Mouse (Mus musculus) MEL (cell line): Measurements from ENCODE around the gene Tex10. TPM values are rescaled to one million over a fixed set of nuclear protein-coding genes. Genes with fewer than 3 reads are reported as not detected.

Source experiments
- DNase-seq: peaks from one replicate; pipeline ENCODE4 v3.0.0; 2011; ENCODE audit warnings: low read depth, low spot score
- H3K27ac ChIP-seq: 2 replicates; pipeline ENCODE4 v1.5.1; 2012; ENCODE audit warnings: low read depth, mild to moderate bottlenecking, control low read depth, low read length, moderate library complexity; ENCODE audit not compliant: control insufficient read depth
- H3K27me3 ChIP-seq, 2 experiments: fragments of 150-350 bp in 1 of 2; sonication (generic) in 1 of 2; 2 replicates each; pipeline ENCODE4 v1.6.1; 2012; ENCODE audit warnings: low read length in 2 of 2, mild to moderate bottlenecking in 2 of 2, improper control_type of control experiment in 1 of 2, moderate library complexity in 1 of 2; ENCODE audit not compliant: insufficient read depth in 2 of 2, control insufficient read depth in 1 of 2
- H3K36me3 ChIP-seq, 2 experiments: 2 replicates each; pipeline ENCODE4 v1.6.1; 2012 to 2014; ENCODE audit warnings: low read length in 2 of 2, improper control_type of control experiment in 1 of 2, inconsistent platforms in 1 of 2, mild to moderate bottlenecking in 1 of 2; ENCODE audit not compliant: insufficient read depth in 2 of 2, control insufficient read depth in 1 of 2
- H3K4me1 ChIP-seq, 2 experiments: fragments of 150-350 bp in 1 of 2; sonication (generic) in 1 of 2; 2 replicates each; pipeline ENCODE4 v1.6.1; 2012; ENCODE audit warnings: low read length in 2 of 2, improper control_type of control experiment in 1 of 2, mild to moderate bottlenecking in 1 of 2; ENCODE audit not compliant: insufficient read depth in 2 of 2, control insufficient read depth in 1 of 2
- H3K4me3 ChIP-seq, 2 experiments: fragments of 150-350 bp in 1 of 2; sonication (generic) in 1 of 2; 2 replicates each; pipeline ENCODE4 v1.5.1; 2012; ENCODE audit warnings: low read depth in 2 of 2, low read length in 2 of 2, mild to moderate bottlenecking in 2 of 2, moderate library complexity in 2 of 2, control low read depth in 1 of 2, improper control_type of control experiment in 1 of 2; ENCODE audit not compliant: control insufficient read depth in 1 of 2, insufficient read depth in 1 of 2
- H3K79me2 ChIP-seq: 2 replicates; pipeline ENCODE4 v1.6.1; 2012; ENCODE audit warnings: mild to moderate bottlenecking, low read length, moderate library complexity; ENCODE audit not compliant: control insufficient read depth, poor library complexity, insufficient read depth
- H3K9ac ChIP-seq: 2 replicates; pipeline ENCODE4 v1.6.1; 2012; ENCODE audit warnings: low read depth, mild to moderate bottlenecking, control low read depth, low read length, moderate library complexity; ENCODE audit not compliant: control insufficient read depth, poor library complexity, severe bottlenecking
- H3K9me3 ChIP-seq: fragments of 150-350 bp; sonication (generic); replicated peaks from 2 replicates; pipeline ENCODE4 v1.6.1; 2012; ENCODE audit warnings: mild to moderate bottlenecking, low read length, improper control_type of control experiment, moderate library complexity; ENCODE audit not compliant: insufficient read depth
- BHLHE40 ChIP-seq: IDR thresholded peaks from 2 replicates; pipeline ENCODE4 v1.6.1; 2012; ENCODE audit warnings: low read depth, mild to moderate bottlenecking, inconsistent platforms, low read length, improper control_type of control experiment, borderline replicate concordance
- CHD1 ChIP-seq: IDR thresholded peaks from 2 replicates; pipeline ENCODE4 v1.6.1; 2012; ENCODE audit warnings: low read depth, mild to moderate bottlenecking, inconsistent platforms, low read length, improper control_type of control experiment
- CHD2 ChIP-seq: IDR thresholded peaks from 2 replicates; pipeline ENCODE4 v1.6.1; 2011; ENCODE audit warnings: low read length, improper control_type of control experiment
- CTCF ChIP-seq, 3 experiments: IDR thresholded peaks in 2 of 3; conservative IDR thresholded peaks in 1 of 3; 2 replicates each; pipeline ENCODE4 v1.5.1; 2011 to 2012; ENCODE audit warnings: low read length in 3 of 3, low read depth in 2 of 3, mild to moderate bottlenecking in 2 of 3, improper control_type of control experiment in 1 of 3, inconsistent platforms in 1 of 3, mixed read lengths in 1 of 3, moderate library complexity in 1 of 3; ENCODE audit not compliant: control insufficient read depth in 1 of 3, insufficient read depth in 1 of 3, poor library complexity in 1 of 3, severe bottlenecking in 1 of 3
- E2F4 ChIP-seq: IDR thresholded peaks from 2 replicates; pipeline ENCODE4 v1.6.1; 2011; ENCODE audit warnings: low read depth, low read length, improper control_type of control experiment, borderline replicate concordance
- ELF1 ChIP-seq: IDR thresholded peaks from 2 replicates; pipeline ENCODE4 v1.6.1; 2014; ENCODE audit warnings: low read depth, mild to moderate bottlenecking, inconsistent platforms, low read length, improper control_type of control experiment, moderate library complexity
- EP300 ChIP-seq, 2 experiments: IDR thresholded peaks; 2 replicates each; pipeline ENCODE4 v1.6.1; 2011; ENCODE audit warnings: improper control_type of control experiment in 2 of 2, low read length in 2 of 2, low read depth in 1 of 2, mild to moderate bottlenecking in 1 of 2
- ETS1 ChIP-seq: IDR thresholded peaks from 2 replicates; pipeline ENCODE4 v1.6.1; 2012; ENCODE audit warnings: low read depth, mild to moderate bottlenecking, inconsistent platforms, low read length, improper control_type of control experiment, moderate library complexity
- GATA1 ChIP-seq: IDR thresholded peaks from 2 replicates; pipeline ENCODE4 v1.6.1; 2011; ENCODE audit warnings: low read depth, low read length, improper control_type of control experiment
- MAFK ChIP-seq: IDR thresholded peaks from 2 replicates; pipeline ENCODE4 v1.6.1; 2011; ENCODE audit warnings: low read depth, mild to moderate bottlenecking, low read length, improper control_type of control experiment, borderline replicate concordance
- MAX ChIP-seq: IDR thresholded peaks from 2 replicates; pipeline ENCODE4 v1.6.1; 2011; ENCODE audit warnings: low read length, improper control_type of control experiment
- MAZ ChIP-seq: IDR thresholded peaks from 2 replicates; pipeline ENCODE4 v1.6.1; 2012; ENCODE audit warnings: low read depth, mild to moderate bottlenecking, inconsistent platforms, low read length, improper control_type of control experiment
- MEF2A ChIP-seq: IDR thresholded peaks from 2 replicates; pipeline ENCODE4 v1.6.1; 2014; ENCODE audit warnings: low read depth, mild to moderate bottlenecking, inconsistent platforms, low read length, improper control_type of control experiment; ENCODE audit not compliant: poor library complexity, insufficient replicate concordance, severe bottlenecking; ENCODE audit errors: extremely low read depth
- MXI1 ChIP-seq: IDR thresholded peaks from 2 replicates; pipeline ENCODE4 v1.6.1; 2011; ENCODE audit warnings: mild to moderate bottlenecking, low read depth, low read length, improper control_type of control experiment
- MYB ChIP-seq: IDR thresholded peaks from 2 replicates; pipeline ENCODE4 v1.6.1; 2011; ENCODE audit warnings: mild to moderate bottlenecking, low read depth, low read length, improper control_type of control experiment
- MYC ChIP-seq: IDR thresholded peaks from 2 replicates; pipeline ENCODE4 v1.6.1; 2011; ENCODE audit warnings: low read depth, mild to moderate bottlenecking, low read length, improper control_type of control experiment, moderate library complexity
- NELFE ChIP-seq: IDR thresholded peaks from 2 replicates; pipeline ENCODE4 v1.6.1; 2011; ENCODE audit warnings: low read depth, low read length, improper control_type of control experiment
- NRF1 ChIP-seq: IDR thresholded peaks from 2 replicates; pipeline ENCODE4 v1.6.1; 2014; ENCODE audit warnings: low read depth, mild to moderate bottlenecking, inconsistent platforms, low read length, improper control_type of control experiment, moderate library complexity; ENCODE audit not compliant: poor library complexity, insufficient read depth, severe bottlenecking
- POLR2A ChIP-seq, 2 experiments: IDR thresholded peaks; 2 replicates each; pipeline ENCODE4 v1.6.1; 2011 to 2012; ENCODE audit warnings: low read length in 2 of 2, mild to moderate bottlenecking in 2 of 2, control low read depth in 1 of 2, improper control_type of control experiment in 1 of 2, low read depth in 1 of 2, moderate library complexity in 1 of 2; ENCODE audit not compliant: control insufficient read depth in 1 of 2, insufficient read depth in 1 of 2, poor library complexity in 1 of 2
- POLR2AphosphoS2 ChIP-seq: IDR thresholded peaks from 2 replicates; pipeline ENCODE4 v1.6.1; 2011; ENCODE audit warnings: low read length, improper control_type of control experiment
- POLR2AphosphoS5 ChIP-seq: IDR thresholded peaks from 2 replicates; pipeline ENCODE4 v1.6.1; 2012; ENCODE audit warnings: low read depth, borderline replicate concordance, mild to moderate bottlenecking, inconsistent platforms, low read length, moderate library complexity, mixed read lengths
- RAD21 ChIP-seq: IDR thresholded peaks from 2 replicates; pipeline ENCODE4 v1.6.1; 2011; ENCODE audit warnings: mild to moderate bottlenecking, low read depth, low read length, improper control_type of control experiment
- RCOR1 ChIP-seq: IDR thresholded peaks from 2 replicates; pipeline ENCODE4 v1.6.1; 2012; ENCODE audit warnings: low read depth, mild to moderate bottlenecking, inconsistent platforms, low read length, improper control_type of control experiment
- SIN3A ChIP-seq: IDR thresholded peaks from 2 replicates; pipeline ENCODE4 v1.6.1; 2012; ENCODE audit warnings: low read length, improper control_type of control experiment, inconsistent platforms
- SMC3 ChIP-seq: IDR thresholded peaks from 2 replicates; pipeline ENCODE4 v1.6.1; 2011; ENCODE audit warnings: low read depth, low read length, improper control_type of control experiment
- TAL1 ChIP-seq: IDR thresholded peaks from 2 replicates; pipeline ENCODE4 v1.6.1; 2012; ENCODE audit warnings: mild to moderate bottlenecking, inconsistent platforms, low read length, moderate library complexity, mixed read lengths
- TBP ChIP-seq: IDR thresholded peaks from 2 replicates; pipeline ENCODE4 v1.8.0; 2011; ENCODE audit warnings: low read depth, low read length, improper control_type of control experiment
- TCF12 ChIP-seq: IDR thresholded peaks from 2 replicates; pipeline ENCODE4 v1.6.1; 2014; ENCODE audit warnings: low read depth, mild to moderate bottlenecking, inconsistent platforms, low read length, improper control_type of control experiment, moderate library complexity
- UBTF ChIP-seq: IDR thresholded peaks from 2 replicates; pipeline ENCODE4 v1.6.1; 2012; ENCODE audit warnings: low read depth, mild to moderate bottlenecking, inconsistent platforms, low read length, improper control_type of control experiment, moderate library complexity, borderline replicate concordance; ENCODE audit not compliant: insufficient read depth
- USF1 ChIP-seq: IDR thresholded peaks from 2 replicates; pipeline ENCODE4 v1.6.1; 2014; ENCODE audit warnings: low read depth, mild to moderate bottlenecking, inconsistent platforms, low read length, improper control_type of control experiment, moderate library complexity
- USF2 ChIP-seq, 2 experiments: IDR thresholded peaks; 2 replicates each; pipeline ENCODE4 v1.6.1; 2011 to 2012; ENCODE audit warnings: improper control_type of control experiment in 2 of 2, low read length in 2 of 2, borderline replicate concordance in 1 of 2, inconsistent platforms in 1 of 2, low read depth in 1 of 2, mild to moderate bottlenecking in 1 of 2; ENCODE audit not compliant: insufficient read depth in 1 of 2
- ZC3H11A ChIP-seq: IDR thresholded peaks from 2 replicates; pipeline ENCODE4 v1.6.1; 2012; ENCODE audit warnings: low read depth, mild to moderate bottlenecking, inconsistent platforms, low read length, improper control_type of control experiment
- ZMIZ1 ChIP-seq: IDR thresholded peaks from 2 replicates; pipeline ENCODE4 v1.6.1; 2012; ENCODE audit warnings: low read depth, mild to moderate bottlenecking, inconsistent platforms, low read length, improper control_type of control experiment, moderate library complexity
- ZNF384 ChIP-seq: IDR thresholded peaks from 2 replicates; pipeline ENCODE4 v1.6.1; 2012; ENCODE audit warnings: low read depth, mild to moderate bottlenecking, inconsistent platforms, low read length, improper control_type of control experiment
- polyA plus RNA-seq, 2 experiments: library from polyadenylated mRNA; stranded (reverse) in 1 of 2; unstranded in 1 of 2; fragments of >175 nt in 1 of 2; fragments of >200 nt in 1 of 2; gene quantifications; 2 replicates each; pipeline versions ENCODE4 v1.2.1 to v1.2.4; 2012; ENCODE audit warnings: low replicate concordance in 2 of 2, low read depth in 1 of 2; ENCODE audit not compliant: insufficient read length in 2 of 2, insufficient read depth in 1 of 2, missing spikeins in 1 of 2
- total RNA-seq: library from RNA; depleted of rRNA; stranded (reverse); fragments of 300-350 nt; gene quantifications from 2 replicates; pipeline ENCODE4 v1.2.3, GENCODE M21; 2012; rRNA removed

Tex10 gene
- 51.6 and 52.5 TPM in 2 replicates for total RNA-seq
- polyA plus RNA-seq, result 100 to 1,000 TPM in 1 of 2 experiments, 10 to 100 TPM in 1; 41.9 to 184 TPM

- peaks cover 33% of the 10 kb centered on the region for H3K79me2 ChIP-seq
- H3K4me1 ChIP-seq, result peaks cover 5 to 10% of the 10 kb centered on the region in 2 experiments; a peak in 3 of 4 replicates
- H3K4me3 ChIP-seq, result peak within 1 kb of the TSS; percentile 100
- no peaks in the 10 kb centered on the region; a peak in 1 of 4 replicates for H3K27me3 ChIP-seq
- peaks cover 19 to 23% of the 10 kb centered on the region in 2 experiments for H3K36me3 ChIP-seq
- H3K27ac ChIP-seq, result peak within 1 kb of the TSS; percentile 53
- DNase-seq, result peak; percentile 94
- peak within 1 kb of the TSS; percentile 95 for H3K9ac ChIP-seq
- H3K9me3 ChIP-seq, result no peaks in the 10 kb centered on the region
- TF ChIP-seq ZNF384 (0 out of 2 replicates have a peak, but pooled peaks have one; percentile 21), TCF12 (peak; percentile 72), ZMIZ1 (peak; percentile 66; the same call in 1 of the 2 replicates), MYC (peak; percentile 77), MYB (no peak), CTCF (IDR thresholded peaks at IDR 0.05 in 2 of 3, conservative IDR thresholded peaks at IDR 0.05 in 1 of 3; ENCODE audit: control insufficient read depth in 1 of 3, insufficient read depth in 1 of 3, low read depth in 2 of 3, low read length in 3 of 3, poor library complexity in 1 of 3, severe bottlenecking in 1 of 3) (no peak), ELF1 (peak; percentile 90), SIN3A (peak; percentile 90), GATA1 (no peak), MEF2A (no peak), BHLHE40 (peak; percentile 96), RAD21 (no peak), MAX (peak; percentile 94), MAFK (no peak), CHD2 (no peak), USF2 (IDR thresholded peaks at IDR 0.05; ENCODE audit: borderline replicate concordance in 1 of 2, insufficient read depth in 1 of 2, low read depth in 1 of 2, low read length in 2 of 2) (peak; percentile 53 to 91; a peak in 3 of 4 replicates), SMC3 (no peak), USF1 (peak; percentile 99), MXI1 (peak; percentile 92), POLR2AphosphoS5 (no peak), TAL1 (no peak), POLR2AphosphoS2 (peak; percentile 69; the same call in 1 of the 2 replicates), RCOR1 (no peak; the same call in 1 of the 2 replicates), EP300 (IDR thresholded peaks at IDR 0.05; ENCODE audit: low read depth in 1 of 2, low read length in 2 of 2) (peak in 1 of 2 experiments; percentile 54; a peak in 2 of 4 replicates), NELFE (peak; percentile 82), TBP (peak; percentile 68; the same call in 1 of the 2 replicates), ETS1 (peak; percentile 61; the same call in 1 of the 2 replicates), E2F4 (no peak), CHD1 (no peak), ZC3H11A (no peak), UBTF (no peak), NRF1 (peak; percentile 76), POLR2A (IDR thresholded peaks at IDR 0.05; ENCODE audit: control insufficient read depth in 1 of 2, insufficient read depth in 1 of 2, low read depth in 1 of 2, low read length in 2 of 2, poor library complexity in 1 of 2) (peak; percentile 64 to 90), MAZ (peak; percentile 95)
Measured at GRCm38 (mm10) chr4:48472792-48473650, at the start of gene Tex10. Tex10 (minus strand) TSS chr4:48473459.
